Mouse (Mus musculus): ENCODE measurements at regions not wholly inside any gene's neighbourhood (a gene's known extent, or its start where the extent isn't known, plus 50 kb on each side); places are given as distances from the start of the nearest gene placed in this dataset.
"Not testable (repeated sequence)": the region's sequence is repeated elsewhere in the genome, so short reads cannot be mapped to it uniquely, and the experiment has no call there.

GRCm38 (mm10) chr14:15785230-15785629, 346.4 kb upstream of the Lrrc3b start:
- DNase-seq (ENCODE audit: low read depth, low spot score), result peak; percentile 6
- Histone ChIP-seq H3K36me3 (ENCODE audit: control insufficient read depth, insufficient read depth, low read length, poor library complexity, severe bottlenecking) (no peaks in the 10 kb centered on the region), H3K27me3 (ENCODE audit: control insufficient read depth, insufficient read depth, low read length, poor library complexity, severe bottlenecking) (no peaks in the 10 kb centered on the region)

DNA sequence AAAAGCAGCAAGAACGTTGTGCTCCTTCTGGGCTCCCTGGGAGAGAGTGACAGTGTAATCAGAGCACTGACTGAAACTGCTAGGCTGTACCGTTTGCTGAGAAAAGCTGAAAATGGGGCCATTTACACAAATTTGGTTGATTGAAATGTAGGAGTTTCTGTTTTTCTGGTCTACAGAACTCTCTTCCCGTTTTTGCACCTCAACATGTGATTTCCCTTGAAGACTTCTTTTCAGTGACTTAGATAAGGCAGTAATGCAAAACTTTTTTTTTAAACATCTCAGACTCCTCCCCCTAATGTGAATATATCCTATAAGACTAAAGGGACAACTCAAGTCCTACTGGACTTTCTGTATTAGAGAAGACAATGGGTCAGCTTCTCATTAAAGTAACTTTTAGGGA, 356.9 kb upstream of the Lrrc3b start:
- H3K36me3 ChIP-seq (ENCODE audit: control insufficient read depth, insufficient read depth, low read length, poor library complexity, severe bottlenecking), result no peaks in the 10 kb centered on the region
- no peaks in the 10 kb centered on the region for H3K27me3 ChIP-seq (ENCODE audit: control insufficient read depth, insufficient read depth, low read length, poor library complexity, severe bottlenecking)
- DNase-seq (ENCODE audit: low read depth, low spot score), result peak; percentile 53

GRCm38 (mm10) chr14:15797019-15797418, 358.2 kb upstream of the Lrrc3b start:
- Histone ChIP-seq H3K36me3 (ENCODE audit: control insufficient read depth, insufficient read depth, low read length, poor library complexity, severe bottlenecking) (no peaks in the 10 kb centered on the region), H3K27me3 (ENCODE audit: control insufficient read depth, insufficient read depth, low read length, poor library complexity, severe bottlenecking) (no peaks in the 10 kb centered on the region)
- no peak for DNase-seq (ENCODE audit: low read depth, low spot score)

GRCm38 (mm10) chr14:15801477-15802099, 362.8 kb upstream of the Lrrc3b start:
- Histone ChIP-seq H3K27me3 (ENCODE audit: control insufficient read depth, insufficient read depth, low read length, poor library complexity, severe bottlenecking) (no peaks in the 10 kb centered on the region), H3K36me3 (ENCODE audit: control insufficient read depth, insufficient read depth, low read length, poor library complexity, severe bottlenecking) (no peaks in the 10 kb centered on the region)
- DNase-seq (ENCODE audit: low read depth, low spot score), result no peak

DNA sequence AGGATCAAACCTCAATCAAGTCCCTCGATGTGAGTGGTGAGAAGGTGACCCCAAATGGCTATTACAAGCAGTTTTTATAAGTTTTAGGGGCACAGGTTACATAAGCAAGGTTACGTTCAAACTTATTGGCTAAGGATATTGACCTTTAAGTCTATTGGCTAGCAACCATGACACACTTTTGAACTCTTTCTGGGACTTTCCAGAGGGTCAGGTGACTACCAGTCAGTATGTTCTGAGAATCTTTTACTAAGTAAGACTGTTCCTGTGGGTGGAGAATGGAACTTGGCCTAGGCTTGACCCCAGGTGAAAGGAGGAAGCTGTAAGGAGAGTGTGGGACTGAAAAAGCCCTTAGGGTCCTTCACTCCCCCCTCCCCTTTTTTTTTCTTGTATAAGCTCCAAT, 370.3 kb upstream of the Lrrc3b start:
- Histone ChIP-seq H3K36me3 (ENCODE audit: control insufficient read depth, insufficient read depth, low read length, poor library complexity, severe bottlenecking) (no peaks in the 10 kb centered on the region), H3K27me3 (ENCODE audit: control insufficient read depth, insufficient read depth, low read length, poor library complexity, severe bottlenecking) (no peaks in the 10 kb centered on the region)
- no peak for DNase-seq (ENCODE audit: low read depth, low spot score)

DNA sequence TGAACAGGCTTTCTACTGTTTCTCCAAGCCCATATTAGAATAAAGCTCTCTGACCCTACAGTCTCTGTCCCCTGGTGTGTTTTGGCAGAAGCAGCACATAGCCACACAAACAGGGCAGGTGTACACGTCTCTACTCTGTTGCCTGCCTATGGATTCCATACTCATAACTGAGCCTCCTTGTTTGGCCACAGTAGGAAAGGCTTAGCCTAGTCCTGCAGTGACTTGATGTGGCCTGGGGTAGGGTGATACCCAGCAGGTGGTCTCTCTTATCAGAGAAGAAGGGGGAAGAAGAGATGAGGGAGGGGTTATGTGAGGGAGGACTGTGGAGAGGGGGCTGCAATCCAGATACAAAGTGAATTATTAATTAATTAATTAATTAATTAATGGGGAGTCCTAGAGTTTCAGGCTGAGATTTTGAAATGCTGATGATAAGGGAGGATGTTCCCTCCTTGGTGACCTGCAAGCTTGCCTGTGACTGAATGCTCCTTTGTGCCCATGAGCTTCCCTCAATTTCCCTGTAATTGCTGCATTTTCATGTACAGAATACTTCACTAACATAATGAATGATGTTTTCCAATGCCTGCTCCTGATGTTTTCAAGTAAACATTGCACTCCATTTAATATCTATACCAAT, 402.7 kb upstream of the Lrrc3b start:
- H3K27me3 ChIP-seq (ENCODE audit: control insufficient read depth, insufficient read depth, low read length, poor library complexity, severe bottlenecking), result no peaks in the 10 kb centered on the region
- DNase-seq (ENCODE audit: low read depth, low spot score), result no peak
- no peaks in the 10 kb centered on the region for H3K36me3 ChIP-seq (ENCODE audit: control insufficient read depth, insufficient read depth, low read length, poor library complexity, severe bottlenecking)

GRCm38 (mm10) chr14:15842024-15842599, 403.3 kb upstream of the Lrrc3b start:
- no peaks in the 10 kb centered on the region for H3K36me3 ChIP-seq (ENCODE audit: control insufficient read depth, insufficient read depth, low read length, poor library complexity, severe bottlenecking)
- DNase-seq (ENCODE audit: low read depth, low spot score), result no peak
- no peaks in the 10 kb centered on the region for H3K27me3 ChIP-seq (ENCODE audit: control insufficient read depth, insufficient read depth, low read length, poor library complexity, severe bottlenecking)

DNA sequence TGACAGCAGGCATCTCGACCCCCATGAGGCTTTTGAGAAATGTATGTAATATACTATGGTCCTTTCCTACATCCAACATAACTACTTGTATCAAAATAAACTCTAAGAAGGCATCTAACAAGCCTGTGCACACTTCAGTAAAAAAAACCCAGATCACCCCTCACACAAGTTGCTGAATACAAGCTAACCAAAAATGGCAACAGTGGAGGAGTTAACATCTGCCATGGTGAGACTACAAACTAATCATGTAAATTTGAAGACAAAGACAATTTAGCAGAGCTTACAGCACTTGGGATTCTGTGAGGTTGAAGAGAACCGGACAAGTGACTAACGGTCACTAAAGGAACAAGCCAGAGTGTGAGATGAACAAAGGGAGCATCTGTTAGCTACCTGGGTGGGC, 380.6 kb upstream of the Ngly1 start:
- Histone ChIP-seq H3K36me3 (ENCODE audit: control insufficient read depth, insufficient read depth, low read length, poor library complexity, severe bottlenecking) (no peaks in the 10 kb centered on the region), H3K27me3 (ENCODE audit: control insufficient read depth, insufficient read depth, low read length, poor library complexity, severe bottlenecking) (no peaks in the 10 kb centered on the region; the same call in 1 of the 2 replicates)
- no peak for DNase-seq (ENCODE audit: low read depth, low spot score)

DNA sequence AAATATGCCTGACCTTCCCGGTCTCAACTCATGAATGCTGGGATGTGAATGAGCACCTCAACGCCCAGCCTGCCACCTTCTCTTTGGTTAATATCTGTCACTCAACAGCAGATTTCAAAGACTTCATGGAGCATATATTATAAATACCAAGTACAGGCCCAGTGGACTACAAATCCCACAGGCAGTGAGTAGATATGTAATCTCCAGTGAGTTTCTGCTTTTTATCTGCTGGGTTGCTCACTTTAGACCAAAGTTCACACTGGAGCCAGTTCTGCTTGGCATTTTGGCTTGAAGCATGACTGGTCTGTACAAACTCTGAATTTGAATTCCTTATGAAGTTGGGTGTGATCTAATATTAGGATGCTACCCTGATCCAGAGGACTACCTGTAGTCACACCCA, 377.1 kb upstream of the Ngly1 start:
- DNase-seq (ENCODE audit: low read depth, low spot score), result no peak
- H3K36me3 ChIP-seq (ENCODE audit: control insufficient read depth, insufficient read depth, low read length, poor library complexity, severe bottlenecking), result no peaks in the 10 kb centered on the region
- H3K27me3 ChIP-seq (ENCODE audit: control insufficient read depth, insufficient read depth, low read length, poor library complexity, severe bottlenecking), result no peaks in the 10 kb centered on the region; the same call in 1 of the 2 replicates

DNA sequence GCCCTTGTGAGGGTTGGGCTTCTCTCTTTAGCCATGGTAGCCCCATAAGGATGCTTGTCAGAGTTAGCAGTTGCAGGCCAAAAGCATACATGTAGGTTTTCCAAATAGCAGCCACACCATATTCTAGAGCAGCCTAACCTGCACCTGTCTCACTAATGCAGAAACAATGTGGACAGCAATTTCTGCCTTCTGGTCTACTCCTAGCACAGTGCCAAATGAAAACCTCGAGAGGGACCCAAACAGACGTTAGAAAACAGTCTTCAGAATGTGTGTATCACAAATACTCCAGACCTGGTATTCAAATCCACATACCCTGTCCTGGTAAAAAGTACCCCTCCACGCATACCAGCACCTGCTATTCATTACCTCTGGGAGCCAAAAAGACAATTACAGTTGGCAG, 368.9 kb upstream of the Ngly1 start:
- no peak for DNase-seq (ENCODE audit: low read depth, low spot score)
- no peaks in the 10 kb centered on the region for H3K27me3 ChIP-seq (ENCODE audit: control insufficient read depth, insufficient read depth, low read length, poor library complexity, severe bottlenecking)
- H3K36me3 ChIP-seq (ENCODE audit: control insufficient read depth, insufficient read depth, low read length, poor library complexity, severe bottlenecking), result no peaks in the 10 kb centered on the region

DNA sequence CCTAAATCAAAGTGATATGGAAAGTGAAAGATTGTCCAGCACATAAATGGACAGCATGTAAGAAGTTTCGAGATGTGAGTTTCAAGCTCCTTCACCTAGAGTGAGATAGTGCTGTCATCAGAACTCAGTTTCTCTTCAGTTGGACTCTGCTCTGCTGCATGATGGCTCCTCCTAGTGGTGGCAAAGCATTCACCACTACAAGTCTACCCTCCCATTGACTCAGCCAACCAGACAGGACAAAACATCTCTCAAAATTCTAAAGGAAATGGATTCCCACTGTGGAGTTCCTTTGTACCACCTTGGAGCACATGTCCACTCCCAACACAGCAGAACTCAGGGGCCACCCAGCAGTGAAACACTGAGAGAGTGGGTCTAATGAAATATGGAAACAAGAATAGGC, 367.8 kb upstream of the Ngly1 start:
- Histone ChIP-seq H3K27me3 (ENCODE audit: control insufficient read depth, insufficient read depth, low read length, poor library complexity, severe bottlenecking) (no peaks in the 10 kb centered on the region), H3K36me3 (ENCODE audit: control insufficient read depth, insufficient read depth, low read length, poor library complexity, severe bottlenecking) (no peaks in the 10 kb centered on the region)
- peak; percentile 77 for DNase-seq (ENCODE audit: low read depth, low spot score)

DNA sequence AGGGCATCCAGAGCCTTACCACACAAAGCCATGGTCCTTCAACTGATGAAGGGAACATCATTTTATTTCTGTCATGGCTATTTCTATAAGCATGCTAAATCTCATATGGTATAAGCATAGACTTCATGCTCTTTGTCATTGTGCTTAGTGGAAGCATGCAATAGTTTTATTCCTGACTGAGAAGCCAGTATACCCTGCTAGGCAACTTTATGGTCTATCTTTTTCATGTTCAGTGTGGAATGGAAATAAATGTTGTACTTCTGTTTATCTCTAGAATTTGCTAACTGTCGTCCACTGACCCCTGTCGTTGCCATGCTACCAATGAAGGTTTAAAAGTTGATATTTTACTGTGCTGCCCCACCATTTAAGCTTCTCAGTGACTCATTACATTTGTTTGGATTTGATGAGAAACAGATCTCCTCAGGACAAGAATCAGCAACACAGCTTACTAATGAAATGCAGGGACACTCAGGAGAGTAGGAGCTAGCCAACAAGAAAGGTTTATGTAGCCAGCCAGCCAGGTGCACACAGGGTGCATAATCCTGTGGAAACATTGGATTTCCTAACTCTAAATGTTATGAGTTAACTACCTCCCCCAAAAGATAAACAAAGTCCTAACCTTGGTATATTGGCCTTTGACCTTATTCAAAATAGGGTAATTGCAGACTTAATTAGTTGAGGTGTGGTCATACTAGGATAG, 364.3 kb upstream of the Ngly1 start:
- H3K36me3 ChIP-seq (ENCODE audit: control insufficient read depth, insufficient read depth, low read length, poor library complexity, severe bottlenecking), result no peaks in the 10 kb centered on the region
- no peak for DNase-seq (ENCODE audit: low read depth, low spot score)
- no peaks in the 10 kb centered on the region for H3K27me3 ChIP-seq (ENCODE audit: control insufficient read depth, insufficient read depth, low read length, poor library complexity, severe bottlenecking)

DNA sequence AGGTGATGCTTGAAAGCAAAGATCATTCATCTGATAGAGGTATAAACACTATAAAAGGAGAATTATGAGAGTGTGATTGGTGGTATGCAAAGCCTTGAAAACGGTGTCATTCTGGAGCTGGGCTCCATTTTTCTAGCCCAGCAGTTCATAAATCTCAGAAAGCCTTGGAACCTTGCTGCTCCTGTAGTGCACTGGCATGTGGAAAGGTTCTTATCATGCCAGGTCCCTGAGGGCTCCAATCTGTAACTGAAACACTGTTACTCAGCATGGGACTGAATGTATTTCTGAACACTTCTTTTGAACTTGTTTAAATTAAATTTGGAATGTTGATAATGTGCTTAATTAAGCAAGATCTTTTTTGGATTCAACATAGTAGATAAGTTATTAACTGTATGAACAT, 352.0 kb upstream of the Ngly1 start:
- no peak for DNase-seq (ENCODE audit: low read depth, low spot score)
- H3K27me3 ChIP-seq (ENCODE audit: control insufficient read depth, insufficient read depth, low read length, poor library complexity, severe bottlenecking), result no peaks in the 10 kb centered on the region
- no peaks in the 10 kb centered on the region for H3K36me3 ChIP-seq (ENCODE audit: control insufficient read depth, insufficient read depth, low read length, poor library complexity, severe bottlenecking)

DNA sequence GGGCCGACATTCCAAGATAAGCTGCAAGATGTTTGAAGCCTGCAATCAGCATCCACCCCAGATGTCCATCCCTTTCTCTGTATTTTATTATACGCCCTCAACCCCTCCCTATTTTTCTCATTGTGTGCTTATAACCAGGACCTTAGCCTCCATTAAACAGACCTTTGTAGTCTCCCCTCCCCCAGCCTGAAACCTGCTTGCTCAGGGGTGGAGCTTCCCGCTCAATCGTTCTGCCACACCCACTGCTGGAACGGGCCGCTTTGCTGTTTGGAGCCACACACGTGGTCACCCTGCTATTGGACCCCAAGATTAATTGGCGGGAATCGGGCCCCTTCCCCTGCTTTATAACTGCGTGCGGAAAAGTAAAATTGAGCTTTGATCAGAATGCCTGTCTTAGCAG, 342.7 kb upstream of the Ngly1 start:
- not testable (repeated sequence) for DNase-seq (ENCODE audit: low read depth, low spot score); H3K36me3 ChIP-seq (ENCODE audit: control insufficient read depth, insufficient read depth, low read length, poor library complexity, severe bottlenecking); H3K27me3 ChIP-seq (ENCODE audit: control insufficient read depth, insufficient read depth, low read length, poor library complexity, severe bottlenecking)

DNA sequence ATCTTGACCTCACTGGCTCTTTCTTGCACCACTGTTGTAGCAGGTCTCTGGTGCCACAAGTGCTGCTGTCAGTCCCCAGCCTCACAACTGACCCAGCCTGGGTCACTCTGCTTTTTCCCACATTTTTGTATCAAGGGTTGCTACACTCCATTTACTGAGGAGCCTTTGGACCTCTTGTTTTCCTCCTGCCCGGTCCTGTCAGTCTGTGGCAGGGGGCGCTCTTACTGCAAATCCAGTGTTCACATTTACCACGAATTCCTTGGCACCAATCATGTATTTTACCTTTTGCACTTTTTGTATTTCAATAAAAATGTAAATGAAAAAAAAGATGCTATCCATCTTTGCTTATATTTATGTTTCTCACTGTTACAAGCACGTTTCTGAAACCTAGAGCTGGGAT, 335.9 kb upstream of the Ngly1 start:
- H3K27me3 ChIP-seq (ENCODE audit: control insufficient read depth, insufficient read depth, low read length, poor library complexity, severe bottlenecking); DNase-seq (ENCODE audit: low read depth, low spot score); H3K36me3 ChIP-seq (ENCODE audit: control insufficient read depth, insufficient read depth, low read length, poor library complexity, severe bottlenecking): not testable (repeated sequence)
